Mouse (Mus musculus) erythroblast, embryonic 14.5 days (primary cell): Measurements from ENCODE around the gene Cd83. TPM values are rescaled to one million over a fixed set of nuclear protein-coding genes. Genes with fewer than 3 reads are reported as not detected.

Experiments used
- H3K27me3 ChIP-seq: 2 replicates; pipeline ENCODE4 v1.6.1; 2012; ENCODE audit warnings: inconsistent platforms; ENCODE audit not compliant: control insufficient read depth
- H3K36me3 ChIP-seq: 2 replicates; pipeline ENCODE4 v1.6.1; 2012; ENCODE audit warnings: mild to moderate bottlenecking, inconsistent platforms; ENCODE audit not compliant: control insufficient read depth
- H3K4me1 ChIP-seq: 2 replicates; pipeline ENCODE4 v1.6.1; 2012; ENCODE audit warnings: inconsistent platforms; ENCODE audit not compliant: control insufficient read depth
- H3K4me3 ChIP-seq: replicated peaks from 2 replicates; pipeline ENCODE3; 2012; ENCODE audit warnings: moderate library complexity, mild to moderate bottlenecking, inconsistent platforms
- H3K9me3 ChIP-seq: 2 replicates; pipeline ENCODE4 v1.6.1; 2012; ENCODE audit warnings: low read length, inconsistent platforms, mixed read lengths; ENCODE audit not compliant: control insufficient read depth
- GATA1 ChIP-seq: IDR thresholded peaks from 2 replicates; pipeline ENCODE4 v1.6.1; 2012; ENCODE audit warnings: low read length, inconsistent platforms, mixed read lengths
- TAL1 ChIP-seq: IDR thresholded peaks from 3 replicates; pipeline ENCODE4 v1.6.1; 2012; ENCODE audit warnings: low read length, inconsistent platforms, mixed read lengths
- polyA plus RNA-seq: library from polyadenylated mRNA; stranded (reverse); fragments of >175 nt; gene quantifications from 2 replicates; pipeline ENCODE4 v1.2.3, GENCODE M21; 2012

Gene Cd83
- polyA plus RNA-seq, 1 experiment = not detected

GRCm38 (mm10) chr13:43818307-43819019 is 33.9 kb downstream of the Cd83 start:
- Histone ChIP-seq H3K4me3 (no peak overlapping the region), H3K36me3 (no peaks in the 10 kb centered on the region), H3K4me1 (no peaks in the 10 kb centered on the region), H3K27me3 (no peaks in the 10 kb centered on the region), H3K9me3 (peaks cover 15% of the 10 kb centered on the region)
- TF ChIP-seq GATA1 (no peak), TAL1 (no peak)

GRCm38 (mm10) chr13:43819020-43819310 is 34.4 kb downstream of the Cd83 start:
- Histone ChIP-seq H3K27me3 (no peaks in the 10 kb centered on the region), H3K36me3 (no peaks in the 10 kb centered on the region), H3K9me3 (peaks cover 15% of the 10 kb centered on the region), H3K4me1 (no peaks in the 10 kb centered on the region), H3K4me3 (no peak overlapping the region)
- TF ChIP-seq GATA1 = no peak
- no peak for TF ChIP-seq TAL1

- Histone ChIP-seq H3K9me3 (peaks cover 15% of the 10 kb centered on the region), H3K4me1 (no peaks in the 10 kb centered on the region)
- no peak for TF ChIP-seq TAL1
- TF ChIP-seq GATA1 = no peak
Measured at GRCm38 (mm10) chr13:43820071-43820470, 35.5 kb downstream of the Cd83 start.

GRCm38 (mm10) chr13:43822306-43822705 is 37.7 kb downstream of the Cd83 start:
- H3K36me3 ChIP-seq = no peaks in the 10 kb centered on the region
- no peaks in the 10 kb centered on the region for H3K27me3 ChIP-seq
- TF ChIP-seq GATA1 (no peak), TAL1 (no peak)
- H3K9me3 ChIP-seq = peaks cover 6% of the 10 kb centered on the region; the same call in 1 of the 2 replicates
- H3K4me1 ChIP-seq = no peaks in the 10 kb centered on the region
- H3K4me3 ChIP-seq = no peak overlapping the region

More at GRCm38 (mm10) chr13:43820071-43820470, 35.5 kb downstream of the Cd83 start:
- no peaks in the 10 kb centered on the region for H3K36me3 ChIP-seq
- H3K4me3 ChIP-seq = no peak overlapping the region
- H3K27me3 ChIP-seq = no peaks in the 10 kb centered on the region

- no peaks in the 10 kb centered on the region for H3K4me1 ChIP-seq
- H3K9me3 ChIP-seq = no peaks in the 10 kb centered on the region; the same call in 1 of the 2 replicates
- no peak overlapping the region for H3K4me3 ChIP-seq
- no peak for TF ChIP-seq TAL1
- no peaks in the 10 kb centered on the region for H3K27me3 ChIP-seq
- H3K36me3 ChIP-seq = no peaks in the 10 kb centered on the region
Measured at GRCm38 (mm10) chr13:43828648-43829047, 44.1 kb downstream of the Cd83 start.

- no peaks in the 10 kb centered on the region for H3K9me3 ChIP-seq
- no peak for TF ChIP-seq TAL1
- no peak for TF ChIP-seq GATA1
Measured at GRCm38 (mm10) chr13:43830892-43831673, 46.5 kb downstream of the Cd83 start.

GRCm38 (mm10) chr13:43832731-43833130 is 48.2 kb downstream of the Cd83 start:
- H3K9me3 ChIP-seq = no peaks in the 10 kb centered on the region
- no peaks in the 10 kb centered on the region for H3K4me1 ChIP-seq
- no peak overlapping the region for H3K4me3 ChIP-seq
- H3K27me3 ChIP-seq = no peaks in the 10 kb centered on the region
- H3K36me3 ChIP-seq = no peaks in the 10 kb centered on the region
- no peak for TF ChIP-seq GATA1
- no peak for TF ChIP-seq TAL1

More at GRCm38 (mm10) chr13:43830892-43831673, 46.5 kb downstream of the Cd83 start:
- H3K4me3 ChIP-seq = no peak overlapping the region
- no peaks in the 10 kb centered on the region for H3K36me3 ChIP-seq
- H3K4me1 ChIP-seq = no peaks in the 10 kb centered on the region
- no peaks in the 10 kb centered on the region for H3K27me3 ChIP-seq

GRCm38 (mm10) chr13:43836376-43836775 is 51.8 kb downstream of the Cd83 start:
- TF ChIP-seq TAL1 (no peak), GATA1 (no peak)
- H3K4me3 ChIP-seq = no peak overlapping the region
- no peaks in the 10 kb centered on the region for H3K36me3 ChIP-seq
- no peaks in the 10 kb centered on the region for H3K4me1 ChIP-seq
- no peaks in the 10 kb centered on the region for H3K9me3 ChIP-seq
- no peaks in the 10 kb centered on the region for H3K27me3 ChIP-seq

- Histone ChIP-seq H3K36me3 (no peaks in the 10 kb centered on the region), H3K4me3 (no peak overlapping the region), H3K9me3 (no peaks in the 10 kb centered on the region), H3K27me3 (no peaks in the 10 kb centered on the region), H3K4me1 (no peaks in the 10 kb centered on the region)
- TF ChIP-seq TAL1 (no peak), GATA1 (no peak)
Measured at GRCm38 (mm10) chr13:43837812-43838211, 53.2 kb downstream of the Cd83 start.

- Histone ChIP-seq H3K4me1 (no peaks in the 10 kb centered on the region), H3K9me3 (no peaks in the 10 kb centered on the region), H3K36me3 (no peaks in the 10 kb centered on the region), H3K27me3 (no peaks in the 10 kb centered on the region), H3K4me3 (no peak overlapping the region)
- no peak for TF ChIP-seq GATA1
- TF ChIP-seq TAL1 = no peak
Measured at GRCm38 (mm10) chr13:43845151-43845550, 60.6 kb downstream of the Cd83 start.
